Comparison of ENCODE assay signal across 23 mouse cellular contexts in the genomic region with DNA sequence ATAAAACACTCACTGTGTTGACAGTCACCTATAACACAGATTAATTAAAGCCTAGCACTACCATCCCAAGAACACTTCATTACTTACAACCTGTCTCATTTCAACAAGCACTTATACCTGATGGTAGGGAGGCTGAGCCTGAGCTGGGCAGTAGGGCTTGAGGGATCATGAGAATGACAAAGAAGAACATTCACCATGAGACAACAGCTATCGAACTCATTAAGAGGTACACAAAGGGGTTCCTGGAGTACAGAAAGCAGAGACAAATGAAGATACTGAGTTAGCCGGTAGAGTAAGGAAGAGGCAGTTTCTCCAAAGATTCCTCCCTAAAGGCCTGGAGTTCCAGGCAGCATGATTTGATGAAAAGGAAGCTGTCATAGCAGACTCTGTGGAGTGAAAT.
"Had no signal": no experiment of that assay in that cellular context is flagged by ENCODE, and none has a peak within 500 bp of the region (broad histone marks: within the 10 kb centered on the region; RNA-seq: fewer than 3 reads in every experiment).

No protein-coding gene starts in this region.

- H3K4me3 ChIP-seq: embryonic facial prominence, embryonic 10.5 days; embryonic facial prominence, embryonic 12.5 days; embryonic facial prominence, embryonic 13.5 days; embryonic facial prominence, embryonic 15.5 days; erythroblast, embryonic 14.5 days; forebrain, embryonic 10.5 days; forebrain, embryonic 12.5 days; forebrain, embryonic 13.5 days; forebrain, embryonic 15.5 days; gastrocnemius, adult 2 months; heart, adult 2 months; heart, embryonic 10.5 days had no signal

- H3K36me3 ChIP-seq: embryonic facial prominence, embryonic 10.5 days; embryonic facial prominence, embryonic 12.5 days; embryonic facial prominence, embryonic 13.5 days; embryonic facial prominence, embryonic 15.5 days; forebrain, embryonic 10.5 days; forebrain, embryonic 12.5 days; forebrain, embryonic 15.5 days; heart, embryonic 10.5 days had no signal

- H3K9ac ChIP-seq: embryonic facial prominence, embryonic 12.5 days; embryonic facial prominence, embryonic 13.5 days; embryonic facial prominence, embryonic 15.5 days; forebrain, embryonic 12.5 days; forebrain, embryonic 13.5 days; forebrain, embryonic 15.5 days; forebrain, postnatal 0 days had no signal

- DNase-seq: cerebellum, postnatal 10 days; cerebellum, postnatal 14 days; cerebellum, postnatal 25 days; cerebellum, postnatal 36 days; embryo, embryonic 11 days; forebrain, postnatal 0 days; gastrocnemius, adult 2 months; gastrocnemius, postnatal 10 days; gastrocnemius, postnatal 14 days; gastrocnemius, postnatal 25 days; gastrocnemius, postnatal 36 days; heart, adult 18-20 months; heart, adult 2 months had no signal

- H3K27ac ChIP-seq: embryonic facial prominence, embryonic 10.5 days; embryonic facial prominence, embryonic 12.5 days; embryonic facial prominence, embryonic 13.5 days; embryonic facial prominence, embryonic 15.5 days; forebrain, embryonic 10.5 days; forebrain, embryonic 12.5 days; forebrain, embryonic 13.5 days; forebrain, embryonic 15.5 days; gastrocnemius, adult 2 months; heart, adult 2 months; heart, embryonic 10.5 days had no signal

- H3K4me1 ChIP-seq: embryonic facial prominence, embryonic 10.5 days; embryonic facial prominence, embryonic 12.5 days; embryonic facial prominence, embryonic 15.5 days; forebrain, embryonic 10.5 days; forebrain, embryonic 12.5 days; forebrain, embryonic 13.5 days; forebrain, embryonic 15.5 days; heart, embryonic 10.5 days had no signal

- H3K9me3 ChIP-seq: embryonic facial prominence, embryonic 10.5 days; embryonic facial prominence, embryonic 12.5 days; embryonic facial prominence, embryonic 13.5 days; embryonic facial prominence, embryonic 15.5 days; forebrain, embryonic 10.5 days; forebrain, embryonic 12.5 days; forebrain, embryonic 13.5 days; forebrain, embryonic 15.5 days; heart, embryonic 10.5 days had no signal
